Mouse (Mus musculus): ENCODE measurements around the gene Hfe.

DNA sequence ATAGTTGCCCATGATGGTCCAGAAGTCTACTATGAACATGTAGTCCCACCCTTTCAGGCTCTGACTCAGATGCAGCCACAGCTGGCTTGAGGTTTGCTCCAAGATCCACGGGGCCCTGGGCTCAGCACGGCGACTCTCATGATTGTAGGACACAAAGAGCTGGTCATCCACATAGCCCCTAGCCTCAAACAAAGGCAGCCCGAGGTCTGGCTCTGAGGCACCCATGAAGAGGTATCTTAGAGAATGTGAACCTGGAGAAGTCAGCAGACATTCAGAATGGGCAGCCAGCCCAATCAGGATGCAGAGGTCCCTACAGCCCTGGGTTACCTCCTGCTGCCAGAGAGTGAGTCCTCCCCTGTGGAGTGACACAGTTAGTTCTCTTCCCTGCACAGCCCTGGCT is 2.6 kb downstream of the Hfe start:
- TF ChIP-seq EP300 (IDR thresholded peaks at IDR 0.05; ENCODE audit: low read depth) (no peak), CTCF (IDR thresholded peaks at IDR 0.05; ENCODE audit: low read depth) (no peak)

Data from liver, embryonic 14.5 days (tissue).